Mouse (Mus musculus) forebrain, embryonic 15.5 days (tissue): ENCODE data around the gene Pi4k2a. TPM values are rescaled to one million over a fixed set of nuclear protein-coding genes. Genes with fewer than 3 reads are reported as not detected.
A peak's percentile ranks its signal among the peaks of the same experiment; 100 is the strongest.

ENCODE experiments used
- ATAC-seq: fragments of 200-750 bp; cut with Nextera tagmentation; replicated peaks from 2 replicates; pipeline ENCODE4 v1.8.0; 2017; ENCODE audit warnings: mild to moderate bottlenecking, moderate TSS enrichment, moderate library complexity
- H3K27ac ChIP-seq: fragments of 300-500 bp; sonication (generic); replicated peaks from 2 replicates; pipeline ENCODE4 v1.5.1; 2015; ENCODE audit warnings: mild to moderate bottlenecking, inconsistent platforms
- H3K27me3 ChIP-seq: fragments of 300-500 bp; sonication (generic); 2 replicates; pipeline ENCODE4 v1.6.1; 2015; ENCODE audit warnings: inconsistent platforms
- H3K36me3 ChIP-seq: fragments of 300-500 bp; sonication (generic); 2 replicates; pipeline ENCODE4 v1.6.1; 2015; ENCODE audit warnings: mild to moderate bottlenecking, inconsistent platforms
- H3K4me1 ChIP-seq: fragments of 300-500 bp; sonication (generic); 2 replicates; pipeline ENCODE4 v1.6.1; 2015; ENCODE audit warnings: inconsistent platforms
- H3K4me2 ChIP-seq: fragments of 300-500 bp; sonication (generic); replicated peaks from 2 replicates; pipeline ENCODE4 v1.6.1; 2015; ENCODE audit warnings: mild to moderate bottlenecking, inconsistent platforms
- H3K4me3 ChIP-seq: fragments of 300-500 bp; sonication (generic); 2 replicates; pipeline ENCODE4 v1.5.1; 2015; ENCODE audit warnings: mild to moderate bottlenecking, inconsistent platforms
- H3K9ac ChIP-seq: fragments of 300-500 bp; sonication (generic); replicated peaks from 2 replicates; pipeline ENCODE4 v1.6.1; 2015; ENCODE audit warnings: mild to moderate bottlenecking, inconsistent platforms
- H3K9me3 ChIP-seq: fragments of 300-500 bp; sonication (generic); 2 replicates; pipeline ENCODE4 v1.6.1; 2016; ENCODE audit warnings: inconsistent platforms
- WGBS: fragments of 180-500 bp; shearing (Covaris S2); methylation state at CpG from one replicate; pipeline ENCODE4 v1.1.7; 2015; ENCODE audit warnings: mixed read lengths; 5-methylcytosine and 5-hydroxymethylcytosine counted together
- polyA plus RNA-seq: library from polyadenylated mRNA; unstranded; fragments of >200 nt; fragmentation: Nextera tagmentation; extraction: Ambion mirVana; gene quantifications from 2 replicates; pipeline ENCODE4 v1.2.1, GENCODE M21; 2015

Pi4k2a gene
- polyA plus RNA-seq, 1 experiment from 2014 or later, result 33.6 TPM

- H3K4me1 ChIP-seq, result peaks cover 17% of the 10 kb centered on the region
- no peak overlapping the region for H3K4me2 ChIP-seq
- no peak for ATAC-seq
- no peak overlapping the region for H3K27ac ChIP-seq
- no peak overlapping the region for H3K4me3 ChIP-seq
- H3K36me3 ChIP-seq, result peaks cover 15% of the 10 kb centered on the region
- H3K9ac ChIP-seq, result no peak overlapping the region
- WGBS, result 92% methylated on average over 6 of the region's 6 CpGs
- no peaks in the 10 kb centered on the region for H3K9me3 ChIP-seq
- H3K27me3 ChIP-seq, result no peaks in the 10 kb centered on the region
These were observed 35.9 kb downstream of the Pi4k2a start for GRCm38 (mm10) chr19:42126219-42126605.

- WGBS, result 90% methylated on average over 5 of the region's 5 CpGs
These were observed 36.8 kb downstream of the Pi4k2a start for GRCm38 (mm10) chr19:42127024-42127423.

GRCm38 (mm10) chr19:42128052-42128740 lies 37.9 kb downstream of the Pi4k2a start:
- no peaks in the 10 kb centered on the region for H3K9me3 ChIP-seq
- peak overlapping the region; percentile 99 for H3K4me2 ChIP-seq
- H3K36me3 ChIP-seq, result peaks cover 5% of the 10 kb centered on the region; the same call in 1 of the 2 replicates
- peak overlapping the region; percentile 78 for H3K4me3 ChIP-seq
- H3K9ac ChIP-seq, result peak overlapping the region; percentile 58
- no peak; the same call in 1 of the 2 replicates for ATAC-seq
- no peaks in the 10 kb centered on the region for H3K27me3 ChIP-seq
- WGBS, result 5% methylated on average over 23 of the region's 23 CpGs
- H3K27ac ChIP-seq, result peak overlapping the region; percentile 58; the same call in 1 of the 2 replicates
- H3K4me1 ChIP-seq, result peaks cover 17% of the 10 kb centered on the region

More at GRCm38 (mm10) chr19:42127024-42127423, 36.8 kb downstream of the Pi4k2a start:
- peaks cover 9% of the 10 kb centered on the region; the same call in 1 of the 2 replicates for H3K36me3 ChIP-seq
- no peaks in the 10 kb centered on the region for H3K9me3 ChIP-seq
- no peak overlapping the region for H3K4me2 ChIP-seq
- no peak for ATAC-seq
- no peak overlapping the region for H3K27ac ChIP-seq
- no peak overlapping the region for H3K9ac ChIP-seq
- no peaks in the 10 kb centered on the region for H3K27me3 ChIP-seq
- no peak overlapping the region for H3K4me3 ChIP-seq
- H3K4me1 ChIP-seq, result peaks cover 17% of the 10 kb centered on the region

GRCm38 (mm10) chr19:42128787-42129508 lies 38.7 kb downstream of the Pi4k2a start, which contains the start of gene Avpi1:
TSS of gene Avpi1 (minus strand) at chr19:42129059.
- Histone ChIP-seq H3K27ac (peak within 1 kb of the TSS; percentile 58), H3K9ac (peak within 1 kb of the TSS; percentile 58), H3K36me3 (no peaks in the 10 kb centered on the region), H3K4me3 (peak within 1 kb of the TSS; percentile 78), H3K4me1 (peaks cover 17% of the 10 kb centered on the region), H3K9me3 (no peaks in the 10 kb centered on the region), H3K27me3 (no peaks in the 10 kb centered on the region), H3K4me2 (peak within 1 kb of the TSS; percentile 99)
- peak; percentile 97 for ATAC-seq
- WGBS, result under 1% methylated on average over 54 of the region's 54 CpGs

GRCm38 (mm10) chr19:42129509-42130293 lies 39.4 kb downstream of the Pi4k2a start:
- Histone ChIP-seq H3K4me1 (peaks cover 15% of the 10 kb centered on the region), H3K9ac (peak overlapping the region; percentile 58; the same call in 1 of the 2 replicates), H3K27ac (peak overlapping the region; percentile 49), H3K9me3 (no peaks in the 10 kb centered on the region), H3K36me3 (no peaks in the 10 kb centered on the region), H3K27me3 (no peaks in the 10 kb centered on the region), H3K4me2 (peak overlapping the region; percentile 99), H3K4me3 (peak overlapping the region; percentile 78)
- 13% methylated on average over 14 of the region's 14 CpGs for WGBS
- ATAC-seq, result peak; percentile 9; the same call in 1 of the 2 replicates

GRCm38 (mm10) chr19:42130294-42130606 lies 40.0 kb downstream of the Pi4k2a start:
- WGBS, result 46% methylated on average over 3 of the region's 3 CpGs
- ATAC-seq, result no peak
- Histone ChIP-seq H3K27me3 (no peaks in the 10 kb centered on the region), H3K9ac (no peak overlapping the region), H3K36me3 (no peaks in the 10 kb centered on the region), H3K4me3 (no peak overlapping the region), H3K27ac (no peak overlapping the region; the same call in 1 of the 2 replicates), H3K4me1 (peaks cover 14% of the 10 kb centered on the region), H3K4me2 (no peak overlapping the region), H3K9me3 (no peaks in the 10 kb centered on the region)

- ATAC-seq, result no peak
- Histone ChIP-seq H3K4me2 (no peak overlapping the region), H3K27me3 (no peaks in the 10 kb centered on the region), H3K4me3 (no peak overlapping the region), H3K4me1 (peaks cover 14% of the 10 kb centered on the region), H3K27ac (no peak overlapping the region), H3K36me3 (no peaks in the 10 kb centered on the region), H3K9me3 (no peaks in the 10 kb centered on the region), H3K9ac (no peak overlapping the region)
- 70% methylated on average over 5 of the region's 5 CpGs for WGBS
These were observed 40.8 kb downstream of the Pi4k2a start for GRCm38 (mm10) chr19:42131101-42131500.

- no peaks in the 10 kb centered on the region for H3K9me3 ChIP-seq
- H3K36me3 ChIP-seq, result no peaks in the 10 kb centered on the region
- no peaks in the 10 kb centered on the region for H3K4me1 ChIP-seq
- ATAC-seq, result no peak
- no peak overlapping the region for H3K4me2 ChIP-seq
- H3K9ac ChIP-seq, result no peak overlapping the region
- no peak overlapping the region for H3K27ac ChIP-seq
- H3K4me3 ChIP-seq, result no peak overlapping the region
- no peaks in the 10 kb centered on the region for H3K27me3 ChIP-seq
These were observed 44.8 kb downstream of the Pi4k2a start for GRCm38 (mm10) chr19:42135070-42135469.

GRCm38 (mm10) chr19:42136126-42136525 lies 45.9 kb downstream of the Pi4k2a start:
- no peak for ATAC-seq
- WGBS, result 19% methylated on average over 5 of the region's 5 CpGs
- no peak overlapping the region for H3K4me2 ChIP-seq
- H3K9me3 ChIP-seq, result no peaks in the 10 kb centered on the region
- no peak overlapping the region for H3K9ac ChIP-seq
- no peaks in the 10 kb centered on the region for H3K36me3 ChIP-seq
- H3K27me3 ChIP-seq, result no peaks in the 10 kb centered on the region
- no peaks in the 10 kb centered on the region for H3K4me1 ChIP-seq
- H3K4me3 ChIP-seq, result no peak overlapping the region
- H3K27ac ChIP-seq, result no peak overlapping the region

GRCm38 (mm10) chr19:42137167-42137672 lies 47.0 kb downstream of the Pi4k2a start:
- Histone ChIP-seq H3K4me2 (no peak overlapping the region), H3K36me3 (no peaks in the 10 kb centered on the region), H3K27me3 (no peaks in the 10 kb centered on the region), H3K9me3 (no peaks in the 10 kb centered on the region), H3K27ac (no peak overlapping the region), H3K9ac (no peak overlapping the region), H3K4me3 (no peak overlapping the region), H3K4me1 (no peaks in the 10 kb centered on the region)
- 91% methylated on average over 4 of the region's 4 CpGs for WGBS
- ATAC-seq, result no peak

GRCm38 (mm10) chr19:42138517-42139285 lies 48.4 kb downstream of the Pi4k2a start:
- Histone ChIP-seq H3K9me3 (no peaks in the 10 kb centered on the region), H3K4me1 (no peaks in the 10 kb centered on the region), H3K9ac (no peak overlapping the region), H3K36me3 (no peaks in the 10 kb centered on the region), H3K27ac (no peak overlapping the region), H3K4me2 (no peak overlapping the region), H3K27me3 (no peaks in the 10 kb centered on the region), H3K4me3 (no peak overlapping the region)
- WGBS, result 89% methylated on average over 15 of the region's 15 CpGs
- ATAC-seq, result no peak
